Mouse (Mus musculus) heart, embryonic 12.5 days (tissue): ENCODE measurements around the gene Clspn. TPM values are rescaled to one million over a fixed set of nuclear protein-coding genes. Genes with fewer than 3 reads are reported as not detected.
"Not testable (repeated sequence)": the region's sequence is repeated elsewhere in the genome, so short reads cannot be mapped to it uniquely, and the experiment has no call there.

ENCODE experiments used
- ATAC-seq: fragments of 200-750 bp; cut with Nextera tagmentation; 2 replicates; pipeline ENCODE4 v1.8.0; 2017; ENCODE audit warnings: moderate TSS enrichment, moderate library complexity; ENCODE audit not compliant: insufficient number of reproducible peaks, low FRiP score
- H3K27ac ChIP-seq: fragments of 300-500 bp; sonication (generic); 2 replicates; pipeline ENCODE4 v1.5.1; 2016; ENCODE audit warnings: mild to moderate bottlenecking, moderate library complexity; ENCODE audit not compliant: poor library complexity, severe bottlenecking
- H3K27me3 ChIP-seq: fragments of 300-500 bp; sonication (generic); replicated peaks from 2 replicates; pipeline ENCODE4 v1.6.1; 2016; ENCODE audit warnings: mild to moderate bottlenecking, moderate library complexity
- H3K36me3 ChIP-seq: fragments of 300-500 bp; sonication (generic); 2 replicates; pipeline ENCODE4 v1.6.1; 2016; ENCODE audit warnings: mild to moderate bottlenecking, moderate library complexity
- H3K4me1 ChIP-seq: fragments of 300-500 bp; sonication (generic); replicated peaks from 2 replicates; pipeline ENCODE4 v1.6.1; 2016; ENCODE audit warnings: mild to moderate bottlenecking
- H3K4me2 ChIP-seq: fragments of 300-500 bp; sonication (generic); 2 replicates; pipeline ENCODE4 v1.6.1; 2016; ENCODE audit warnings: mild to moderate bottlenecking, moderate library complexity
- H3K4me3 ChIP-seq: fragments of 300-500 bp; sonication (generic); 2 replicates; pipeline ENCODE4 v1.5.1; 2016; ENCODE audit warnings: mild to moderate bottlenecking
- H3K9ac ChIP-seq: fragments of 300-500 bp; sonication (generic); 2 replicates; pipeline ENCODE4 v1.6.1; 2016; ENCODE audit warnings: mild to moderate bottlenecking, moderate library complexity
- H3K9me3 ChIP-seq: fragments of 300-500 bp; sonication (generic); replicated peaks from 2 replicates; pipeline ENCODE4 v1.6.1; 2016; ENCODE audit warnings: mild to moderate bottlenecking, moderate library complexity
- WGBS: fragments of 180-500 bp; shearing (Covaris S2); methylation state at CpG from one replicate; pipeline ENCODE4 v1.1.7; 2016; 5-methylcytosine and 5-hydroxymethylcytosine counted together
- polyA plus RNA-seq: library from polyadenylated mRNA; unstranded; fragments of >200 nt; fragmentation: Nextera tagmentation; extraction: Ambion mirVana; gene quantifications from 2 replicates; pipeline ENCODE4 v1.2.1, GENCODE M21; 2016

Gene Clspn
- polyA plus RNA-seq, 1 experiment from 2014 or later, result 26.0 TPM

- not testable (repeated sequence) for H3K27ac ChIP-seq, H3K4me1 ChIP-seq, H3K9ac ChIP-seq, ATAC-seq, H3K4me3 ChIP-seq, H3K4me2 ChIP-seq, H3K9me3 ChIP-seq, H3K27me3 ChIP-seq, H3K36me3 ChIP-seq
- 79% methylated on average over 7 of the region's 7 CpGs for WGBS
These were observed 21.1 kb upstream of the Clspn start for GRCm38 (mm10) chr4:126535631-126536030.

- no peak overlapping the region for H3K9ac ChIP-seq
- H3K9me3 ChIP-seq, result no peaks in the 10 kb centered on the region
- H3K36me3 ChIP-seq, result no peaks in the 10 kb centered on the region
- no peak overlapping the region for H3K4me3 ChIP-seq
- ATAC-seq, result no peak
- WGBS, result 61% methylated on average over 5 of the region's 5 CpGs
- peaks cover 5% of the 10 kb centered on the region; the same call in 1 of the 2 replicates for H3K27me3 ChIP-seq
- H3K4me1 ChIP-seq, result peaks cover 5% of the 10 kb centered on the region
- H3K4me2 ChIP-seq, result no peak overlapping the region
- no peak overlapping the region for H3K27ac ChIP-seq
These were observed 19.9 kb upstream of the Clspn start for GRCm38 (mm10) chr4:126536865-126537264.

GRCm38 (mm10) chr4:126540487-126541071 is 16.2 kb upstream of the Clspn start:
- Histone ChIP-seq H3K9me3 (no peaks in the 10 kb centered on the region), H3K9ac (no peak overlapping the region), H3K27ac (no peak overlapping the region), H3K4me2 (no peak overlapping the region), H3K4me3 (no peak overlapping the region), H3K36me3 (no peaks in the 10 kb centered on the region), H3K27me3 (no peaks in the 10 kb centered on the region), H3K4me1 (0 out of 2 replicates have a peak, but pooled peaks cover 7% of the 10 kb centered on the region)
- 65% methylated on average over 3 of the region's 3 CpGs for WGBS
- ATAC-seq, result no peak

GRCm38 (mm10) chr4:126542838-126543237 is 13.9 kb upstream of the Clspn start:
- ATAC-seq, result no peak
- no peaks in the 10 kb centered on the region for H3K27me3 ChIP-seq
- no peaks in the 10 kb centered on the region for H3K9me3 ChIP-seq
- H3K9ac ChIP-seq, result no peak overlapping the region
- no peaks in the 10 kb centered on the region for H3K36me3 ChIP-seq
- no peak overlapping the region for H3K27ac ChIP-seq
- 59% methylated on average over 7 of the region's 7 CpGs for WGBS
- no peak overlapping the region for H3K4me2 ChIP-seq
- no peak overlapping the region for H3K4me3 ChIP-seq
- H3K4me1 ChIP-seq, result 0 out of 2 replicates have a peak, but pooled peaks cover 7% of the 10 kb centered on the region

GRCm38 (mm10) chr4:126545016-126545415 is 11.7 kb upstream of the Clspn start:
- no peak for ATAC-seq
- Histone ChIP-seq H3K4me2 (no peak overlapping the region), H3K4me3 (no peak overlapping the region), H3K4me1 (0 out of 2 replicates have a peak, but pooled peaks cover 7% of the 10 kb centered on the region), H3K27ac (no peak overlapping the region), H3K9ac (no peak overlapping the region), H3K9me3 (0 out of 2 replicates have a peak, but pooled peaks cover 3% of the 10 kb centered on the region), H3K27me3 (no peaks in the 10 kb centered on the region), H3K36me3 (no peaks in the 10 kb centered on the region)
- 70% methylated on average over 1 of the region's 1 CpGs for WGBS

GRCm38 (mm10) chr4:126545703-126546102 is 11.0 kb upstream of the Clspn start:
- ATAC-seq, result no peak
- H3K9me3 ChIP-seq, result 0 out of 2 replicates have a peak, but pooled peaks cover 3% of the 10 kb centered on the region

GRCm38 (mm10) chr4:126546183-126546582 is 10.6 kb upstream of the Clspn start:
- H3K36me3 ChIP-seq, result no peaks in the 10 kb centered on the region
- no peak for ATAC-seq
- no peaks in the 10 kb centered on the region for H3K27me3 ChIP-seq
- H3K9me3 ChIP-seq, result 0 out of 2 replicates have a peak, but pooled peaks cover 3% of the 10 kb centered on the region
- no peak overlapping the region for H3K27ac ChIP-seq
- 0 out of 2 replicates have a peak, but pooled peaks cover 7% of the 10 kb centered on the region for H3K4me1 ChIP-seq
- WGBS, result 79% methylated on average over 2 of the region's 2 CpGs
- no peak overlapping the region for H3K9ac ChIP-seq
- no peak overlapping the region for H3K4me3 ChIP-seq
- no peak overlapping the region for H3K4me2 ChIP-seq

More at GRCm38 (mm10) chr4:126545703-126546102, 11.0 kb upstream of the Clspn start:
- H3K4me2 ChIP-seq, result no peak overlapping the region
- no peak overlapping the region for H3K9ac ChIP-seq
- H3K4me1 ChIP-seq, result 0 out of 2 replicates have a peak, but pooled peaks cover 7% of the 10 kb centered on the region
- H3K4me3 ChIP-seq, result no peak overlapping the region
- no peaks in the 10 kb centered on the region for H3K27me3 ChIP-seq
- no peaks in the 10 kb centered on the region for H3K36me3 ChIP-seq
- no peak overlapping the region for H3K27ac ChIP-seq
- 54% methylated on average over 6 of the region's 7 CpGs for WGBS

- Histone ChIP-seq H3K9me3 (0 out of 2 replicates have a peak, but pooled peaks cover 3% of the 10 kb centered on the region), H3K36me3 (no peaks in the 10 kb centered on the region), H3K9ac (no peak overlapping the region), H3K4me3 (no peak overlapping the region), H3K27ac (no peak overlapping the region), H3K4me2 (no peak overlapping the region), H3K27me3 (no peaks in the 10 kb centered on the region), H3K4me1 (peaks cover 7% of the 10 kb centered on the region)
- ATAC-seq, result no peak
- 71% methylated on average over 7 of the region's 7 CpGs for WGBS
These were observed 4.6 kb upstream of the Clspn start for GRCm38 (mm10) chr4:126552136-126552535.

- 59% methylated on average over 8 of the region's 8 CpGs for WGBS
- H3K4me3 ChIP-seq, result no peak overlapping the region
- ATAC-seq, result no peak
- no peaks in the 10 kb centered on the region for H3K27me3 ChIP-seq
- H3K9ac ChIP-seq, result no peak overlapping the region
- 0 out of 2 replicates have a peak, but pooled peaks cover 3% of the 10 kb centered on the region for H3K9me3 ChIP-seq
- no peak overlapping the region for H3K4me2 ChIP-seq
- no peaks in the 10 kb centered on the region for H3K36me3 ChIP-seq
- peaks cover 7% of the 10 kb centered on the region for H3K4me1 ChIP-seq
- no peak overlapping the region for H3K27ac ChIP-seq
These were observed 3.6 kb upstream of the Clspn start for GRCm38 (mm10) chr4:126553105-126553504.

- Histone ChIP-seq H3K9me3 (0 out of 2 replicates have a peak, but pooled peaks cover 3% of the 10 kb centered on the region), H3K9ac (no peak overlapping the region), H3K4me1 (peaks cover 10% of the 10 kb centered on the region), H3K36me3 (no peaks in the 10 kb centered on the region), H3K4me3 (no peak overlapping the region), H3K27me3 (no peaks in the 10 kb centered on the region), H3K4me2 (no peak overlapping the region), H3K27ac (no peak overlapping the region)
- WGBS, result 76% methylated on average over 1 of the region's 1 CpGs
- ATAC-seq, result no peak
These were observed 3.0 kb upstream of the Clspn start for GRCm38 (mm10) chr4:126553685-126554084.

GRCm38 (mm10) chr4:126554462-126554861 is 2.3 kb upstream of the Clspn start:
- WGBS, result 30% methylated on average over 3 of the region's 3 CpGs
- Histone ChIP-seq H3K27me3 (no peaks in the 10 kb centered on the region), H3K9ac (no peak overlapping the region), H3K36me3 (no peaks in the 10 kb centered on the region), H3K4me2 (no peak overlapping the region), H3K4me1 (peaks cover 10% of the 10 kb centered on the region), H3K4me3 (no peak overlapping the region), H3K27ac (no peak overlapping the region), H3K9me3 (0 out of 2 replicates have a peak, but pooled peaks cover under 1% of the 10 kb centered on the region)
- ATAC-seq, result no peak

GRCm38 (mm10) chr4:126563798-126564197 is 7.1 kb downstream of the Clspn start:
- no peak for ATAC-seq

More at GRCm38 (mm10) chr4:126563798-126564197, 7.1 kb downstream of the Clspn start:
- Histone ChIP-seq H3K36me3 (peaks cover 64% of the 10 kb centered on the region), H3K4me2 (no peak overlapping the region), H3K27ac (no peak overlapping the region), H3K9ac (no peak overlapping the region), H3K4me1 (no peaks in the 10 kb centered on the region), H3K27me3 (no peaks in the 10 kb centered on the region), H3K4me3 (no peak overlapping the region), H3K9me3 (no peaks in the 10 kb centered on the region)
- WGBS, result 88% methylated on average over 6 of the region's 6 CpGs
